Mouse (Mus musculus) erythroblast, embryonic 14.5 days (primary cell): ENCODE data around the gene Lrrc4. TPM values are rescaled to one million over a fixed set of nuclear protein-coding genes. Genes with fewer than 3 reads are reported as not detected.

Experiments used
- H3K27me3 ChIP-seq: 2 replicates; pipeline ENCODE4 v1.6.1; 2012; ENCODE audit warnings: inconsistent platforms; ENCODE audit not compliant: control insufficient read depth
- H3K36me3 ChIP-seq: 2 replicates; pipeline ENCODE4 v1.6.1; 2012; ENCODE audit warnings: mild to moderate bottlenecking, inconsistent platforms; ENCODE audit not compliant: control insufficient read depth
- H3K4me1 ChIP-seq: 2 replicates; pipeline ENCODE4 v1.6.1; 2012; ENCODE audit warnings: inconsistent platforms; ENCODE audit not compliant: control insufficient read depth
- H3K4me3 ChIP-seq: replicated peaks from 2 replicates; pipeline ENCODE3; 2012; ENCODE audit warnings: moderate library complexity, mild to moderate bottlenecking, inconsistent platforms
- H3K9me3 ChIP-seq: 2 replicates; pipeline ENCODE4 v1.6.1; 2012; ENCODE audit warnings: low read length, inconsistent platforms, mixed read lengths; ENCODE audit not compliant: control insufficient read depth
- GATA1 ChIP-seq: IDR thresholded peaks from 2 replicates; pipeline ENCODE4 v1.6.1; 2012; ENCODE audit warnings: low read length, inconsistent platforms, mixed read lengths
- TAL1 ChIP-seq: IDR thresholded peaks from 3 replicates; pipeline ENCODE4 v1.6.1; 2012; ENCODE audit warnings: low read length, inconsistent platforms, mixed read lengths
- polyA plus RNA-seq: library from polyadenylated mRNA; stranded (reverse); fragments of >175 nt; gene quantifications from 2 replicates; pipeline ENCODE4 v1.2.3, GENCODE M21; 2012

Gene Lrrc4
- polyA plus RNA-seq, 1 experiment, result not detected

GRCm38 (mm10) chr6:28754127-28754898 is 77.2 kb downstream of the Lrrc4 start:
- Histone ChIP-seq H3K36me3 (peaks cover 12% of the 10 kb centered on the region; the same call in 1 of the 2 replicates), H3K27me3 (no peaks in the 10 kb centered on the region), H3K9me3 (no peaks in the 10 kb centered on the region), H3K4me1 (peaks cover 26% of the 10 kb centered on the region), H3K4me3 (no peak overlapping the region)
- no peak; the same call in 2 of the 3 replicates for TF ChIP-seq TAL1

DNA sequence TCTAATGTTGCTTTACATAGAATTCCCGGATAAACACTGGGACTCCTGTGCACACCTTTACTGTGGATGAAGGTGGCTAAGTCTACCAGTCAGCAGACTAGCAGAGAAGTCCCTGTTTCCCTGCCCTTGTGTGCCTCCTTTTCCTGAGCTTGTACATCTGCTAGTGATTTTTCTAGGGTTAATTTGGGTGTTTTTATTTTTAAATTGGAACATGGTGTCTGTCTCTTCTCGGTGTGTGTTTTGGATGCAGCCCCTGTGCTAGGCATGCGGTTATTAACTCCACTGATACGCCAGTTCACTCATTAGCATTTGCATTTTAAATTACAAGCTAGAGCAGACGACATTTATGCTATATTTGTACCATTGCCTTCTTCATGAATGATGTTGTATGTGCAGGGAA is 77.9 kb downstream of the Lrrc4 start:
- Histone ChIP-seq H3K4me1 (peaks cover 26% of the 10 kb centered on the region), H3K27me3 (no peaks in the 10 kb centered on the region), H3K9me3 (no peaks in the 10 kb centered on the region), H3K4me3 (no peak overlapping the region), H3K36me3 (peaks cover 12% of the 10 kb centered on the region; the same call in 1 of the 2 replicates)
- TF ChIP-seq GATA1, result no peak
- TF ChIP-seq TAL1, result no peak

DNA sequence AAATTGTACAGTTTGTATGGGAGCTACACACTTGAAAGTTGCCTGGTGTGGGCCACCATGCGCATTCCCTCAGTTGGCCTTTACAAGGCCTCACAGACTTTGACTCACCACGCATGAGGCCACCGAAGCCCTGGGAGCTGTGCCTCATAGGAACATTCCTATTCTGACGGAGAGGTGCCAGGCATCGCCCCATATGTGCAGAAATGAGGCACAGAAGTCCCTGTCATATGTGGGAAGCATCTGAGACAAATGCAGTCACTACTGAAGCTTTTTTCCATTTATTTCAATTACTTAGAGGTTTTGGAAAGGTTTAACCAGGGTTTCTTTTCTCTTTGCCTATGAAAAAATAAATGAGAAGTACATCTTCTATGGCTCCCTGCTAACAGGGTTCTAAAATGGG is 78.3 kb downstream of the Lrrc4 start:
- Histone ChIP-seq H3K27me3 (no peaks in the 10 kb centered on the region), H3K9me3 (no peaks in the 10 kb centered on the region), H3K4me1 (peaks cover 26% of the 10 kb centered on the region), H3K4me3 (no peak overlapping the region), H3K36me3 (peaks cover 14% of the 10 kb centered on the region; the same call in 1 of the 2 replicates)
- TF ChIP-seq GATA1, result no peak
- no peak for TF ChIP-seq TAL1

DNA sequence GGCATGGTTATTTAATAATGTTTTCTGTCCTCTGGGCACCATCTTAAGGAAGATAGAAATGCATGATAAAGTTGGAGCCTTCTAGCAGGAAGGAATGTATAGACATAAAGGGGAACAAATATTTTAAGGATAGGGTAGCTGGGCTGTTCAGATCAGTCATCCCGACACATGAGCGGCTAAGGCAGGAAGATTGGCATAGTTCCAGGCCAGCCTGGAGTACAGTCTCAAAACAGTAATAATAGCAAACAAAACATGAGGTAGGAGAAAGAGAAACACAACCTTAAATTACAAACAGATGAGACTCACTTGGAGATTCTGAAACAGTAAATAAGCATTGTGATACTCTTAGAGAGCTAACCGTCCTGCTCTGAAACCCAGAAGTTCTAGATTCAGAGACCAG is 80.4 kb downstream of the Lrrc4 start:
- H3K4me1 ChIP-seq, result peaks cover 27% of the 10 kb centered on the region
- H3K27me3 ChIP-seq, result no peaks in the 10 kb centered on the region
- H3K9me3 ChIP-seq, result no peaks in the 10 kb centered on the region
- no peak for TF ChIP-seq TAL1
- no peak for TF ChIP-seq GATA1
- no peak overlapping the region for H3K4me3 ChIP-seq
- peaks cover 21% of the 10 kb centered on the region for H3K36me3 ChIP-seq

DNA sequence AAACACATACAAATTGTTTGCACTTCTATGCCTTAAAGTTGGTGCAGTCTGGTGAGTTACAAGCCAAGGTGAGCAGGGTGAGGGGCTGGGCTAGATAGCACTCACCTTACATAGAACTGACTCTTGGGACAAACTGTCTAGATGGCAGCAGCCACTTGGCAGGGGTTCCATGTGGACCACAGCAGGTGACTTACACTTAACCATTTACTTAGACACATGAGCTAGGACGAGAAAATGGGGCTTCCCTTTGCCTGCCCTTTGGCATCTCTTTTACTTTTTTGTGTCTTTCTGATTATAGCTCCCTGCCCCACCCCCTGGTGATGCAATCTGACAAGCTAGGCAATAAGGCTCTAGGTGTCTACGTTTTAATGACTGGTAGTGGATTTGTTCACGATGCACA is 82.3 kb downstream of the Lrrc4 start:
- H3K36me3 ChIP-seq, result peaks cover 29% of the 10 kb centered on the region
- TF ChIP-seq TAL1 (no peak), GATA1 (no peak)

GRCm38 (mm10) chr6:28747931-28748670 is 83.4 kb downstream of the Lrrc4 start:
- TF ChIP-seq TAL1 (no peak), GATA1 (no peak)
- peaks cover 27% of the 10 kb centered on the region for H3K36me3 ChIP-seq
- H3K4me1 ChIP-seq, result peaks cover 14% of the 10 kb centered on the region
- no peaks in the 10 kb centered on the region for H3K27me3 ChIP-seq
- H3K9me3 ChIP-seq, result no peaks in the 10 kb centered on the region
- no peak overlapping the region for H3K4me3 ChIP-seq

More for the DNA sequence above, 82.3 kb downstream of the Lrrc4 start:
- no peaks in the 10 kb centered on the region for H3K27me3 ChIP-seq
- H3K4me1 ChIP-seq, result peaks cover 22% of the 10 kb centered on the region
- H3K4me3 ChIP-seq, result no peak overlapping the region
- no peaks in the 10 kb centered on the region for H3K9me3 ChIP-seq

GRCm38 (mm10) chr6:28747025-28747424 is 84.5 kb downstream of the Lrrc4 start:
- no peak overlapping the region for H3K4me3 ChIP-seq
- peaks cover 27% of the 10 kb centered on the region for H3K36me3 ChIP-seq
- H3K4me1 ChIP-seq, result peaks cover 13% of the 10 kb centered on the region
- no peaks in the 10 kb centered on the region for H3K9me3 ChIP-seq
- H3K27me3 ChIP-seq, result no peaks in the 10 kb centered on the region
- no peak for TF ChIP-seq GATA1
- no peak for TF ChIP-seq TAL1

- Histone ChIP-seq H3K9me3 (no peaks in the 10 kb centered on the region), H3K4me3 (no peak overlapping the region), H3K27me3 (no peaks in the 10 kb centered on the region), H3K36me3 (peaks cover 25% of the 10 kb centered on the region), H3K4me1 (peaks cover 10% of the 10 kb centered on the region)
- TF ChIP-seq GATA1 (no peak), TAL1 (no peak)
Measured at GRCm38 (mm10) chr6:28745864-28746263, 85.7 kb downstream of the Lrrc4 start.

GRCm38 (mm10) chr6:28743586-28743985 is 88.0 kb downstream of the Lrrc4 start:
- H3K9me3 ChIP-seq, result no peaks in the 10 kb centered on the region
- no peak overlapping the region for H3K4me3 ChIP-seq
- H3K27me3 ChIP-seq, result no peaks in the 10 kb centered on the region
- peaks cover 22% of the 10 kb centered on the region for H3K36me3 ChIP-seq
- H3K4me1 ChIP-seq, result peaks cover 10% of the 10 kb centered on the region
- TF ChIP-seq GATA1 (no peak), TAL1 (no peak)
